Mouse (Mus musculus): Measurements from ENCODE around the gene Zfp605.

DNA sequence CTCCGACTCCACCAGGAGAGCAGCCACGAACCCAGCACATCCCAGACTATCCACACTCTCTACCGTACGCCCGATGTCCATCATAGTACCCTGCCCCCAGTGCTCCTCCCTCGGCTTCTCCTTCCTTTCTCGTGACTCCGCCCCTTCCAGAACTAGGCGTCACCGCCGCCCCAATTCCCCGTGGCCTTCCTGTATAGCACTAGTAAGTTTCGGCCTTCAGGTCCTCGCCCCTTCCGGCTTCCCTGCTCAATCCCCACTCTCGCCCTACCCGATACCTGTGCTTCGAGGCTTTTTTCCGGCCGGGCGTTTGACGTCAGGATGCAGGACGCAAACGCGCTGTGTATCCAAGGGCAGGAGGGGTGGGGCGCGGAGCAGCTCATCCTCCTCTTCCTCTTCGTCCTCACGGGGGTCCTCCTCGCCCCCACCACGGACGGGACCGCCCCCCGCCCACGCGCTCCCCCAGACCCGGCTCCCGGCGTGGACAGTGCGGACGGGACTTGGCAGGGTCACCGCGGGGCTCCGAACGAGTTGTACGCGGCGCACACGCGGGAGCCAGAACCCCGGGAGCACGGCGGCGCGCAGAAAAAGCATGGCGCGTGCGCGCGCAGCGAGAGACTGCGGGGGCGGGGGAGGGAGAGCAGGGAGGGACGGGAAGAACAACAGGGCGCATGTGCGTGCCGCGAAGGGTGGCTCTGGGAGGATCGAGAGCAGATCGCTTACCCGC is 2.1 kb upstream of the Zfp605 start, which contains the start of gene Gtpbp6:
- peak; percentile 40; the same call in 1 of the 2 replicates for TF ChIP-seq CTCF (IDR thresholded peaks at IDR 0.05; ENCODE audit: borderline replicate concordance, control insufficient read depth, extremely low read depth, insufficient read depth, low read length, poor library complexity)
- TF ChIP-seq POLR2A (IDR thresholded peaks at IDR 0.05; ENCODE audit: control insufficient read depth, extremely low read depth, insufficient read depth, low read length, poor library complexity): peak; percentile 50
